Mouse (Mus musculus): Measurements from ENCODE around the gene Psmd8. TPM values are rescaled to one million over a fixed set of nuclear protein-coding genes. Genes with fewer than 3 reads are reported as not detected.
"Not testable (repeated sequence)": the region's sequence is repeated elsewhere in the genome, so short reads cannot be mapped to it uniquely, and the experiment has no call there.

The Psmd8 gene
- polyA plus RNA-seq (2016; fragmentation: Nextera tagmentation; extraction: Ambion mirVana): 283 and 293 TPM in 2 replicates

DNA sequence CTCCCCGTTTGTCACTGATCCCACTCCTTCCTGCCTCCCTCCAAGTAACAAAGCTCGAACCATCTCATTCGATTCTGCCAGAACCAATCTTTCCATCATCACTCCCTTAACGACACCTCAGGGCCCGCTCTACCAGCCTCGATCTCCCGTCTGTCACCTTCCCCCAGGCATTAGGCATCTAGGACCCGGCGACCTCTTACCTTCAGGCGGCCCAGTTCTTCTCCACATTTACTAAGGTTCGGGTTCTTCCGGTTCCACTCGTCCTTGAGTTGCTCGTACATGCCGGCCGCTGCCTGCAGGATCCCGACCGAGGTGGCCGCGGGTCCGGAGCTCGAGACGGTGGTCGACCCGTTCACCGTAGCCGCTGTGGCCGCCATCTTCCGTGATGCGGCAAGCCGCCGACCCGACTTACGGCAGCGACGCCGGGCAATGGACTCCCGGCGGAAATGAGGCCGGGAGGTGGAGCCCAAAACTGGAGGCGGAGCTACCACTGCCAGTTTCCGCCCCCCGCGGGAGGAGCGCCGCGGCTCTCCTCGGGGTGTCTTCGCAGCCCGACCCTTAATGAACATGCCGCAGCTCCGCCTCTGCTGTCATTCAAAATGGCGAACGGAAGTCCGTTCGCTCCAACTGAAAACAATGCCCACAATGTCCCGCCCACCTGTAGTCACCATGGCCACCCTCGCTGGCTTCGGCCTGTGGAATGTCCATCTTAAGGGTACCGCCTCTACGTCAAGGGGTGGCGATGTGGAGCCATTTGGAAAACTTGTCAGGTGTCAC, at the start of gene Psmd8:
Psmd8 (minus strand) TSS at position 625 of the 777 bp plus-strand sequence.
- no peaks in the 10 kb centered on the region for H3K9me3 ChIP-seq
- H3K36me3 ChIP-seq (replicated peaks): peaks cover 14% of the 10 kb centered on the region
- peak within 1 kb of the TSS; percentile 86 for H3K4me2 ChIP-seq
- peaks cover 18% of the 10 kb centered on the region for H3K4me1 ChIP-seq
- H3K27ac ChIP-seq: peak within 1 kb of the TSS; percentile 74
- no peaks in the 10 kb centered on the region for H3K27me3 ChIP-seq
- H3K4me3 ChIP-seq (replicated peaks): peak within 1 kb of the TSS; percentile 83
- WGBS: under 1% methylated on average over 62 of the region's 62 CpGs
- ATAC-seq (ENCODE audit: low FRiP score): peak; percentile 95
- H3K9ac ChIP-seq: peak within 1 kb of the TSS; percentile 86

DNA sequence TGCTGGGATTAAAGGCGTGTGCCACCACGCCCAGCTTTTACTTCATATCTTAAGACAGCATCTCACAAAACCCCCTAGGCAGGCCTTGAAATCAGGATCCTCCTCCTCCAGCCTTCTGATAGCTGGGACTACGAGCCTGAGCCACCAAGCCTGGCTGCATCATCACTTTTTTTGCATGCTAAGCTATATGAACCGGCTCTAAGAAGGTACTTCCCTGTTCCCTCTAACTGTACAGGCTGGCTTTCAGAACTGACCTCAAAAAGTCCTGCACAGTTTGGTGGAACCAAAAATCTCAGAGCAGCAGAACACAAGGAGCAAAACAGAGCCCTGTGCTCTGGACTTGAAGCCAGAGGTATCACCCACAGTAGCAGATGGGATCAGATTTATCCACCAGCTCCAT, 47.7 kb upstream of the Psmd8 start:
- Histone ChIP-seq H3K9ac (no peak overlapping the region), H3K27me3 (peaks cover 47% of the 10 kb centered on the region), H3K4me2 (no peak overlapping the region), H3K27ac (no peak overlapping the region), H3K4me1 (peaks cover 19% of the 10 kb centered on the region), H3K9me3 (no peaks in the 10 kb centered on the region), H3K4me3 (replicated peaks) (no peak overlapping the region), H3K36me3 (replicated peaks) (no peaks in the 10 kb centered on the region)
- WGBS: 79% methylated on average over 4 of the region's 4 CpGs
- no peak for ATAC-seq (ENCODE audit: low FRiP score)

DNA sequence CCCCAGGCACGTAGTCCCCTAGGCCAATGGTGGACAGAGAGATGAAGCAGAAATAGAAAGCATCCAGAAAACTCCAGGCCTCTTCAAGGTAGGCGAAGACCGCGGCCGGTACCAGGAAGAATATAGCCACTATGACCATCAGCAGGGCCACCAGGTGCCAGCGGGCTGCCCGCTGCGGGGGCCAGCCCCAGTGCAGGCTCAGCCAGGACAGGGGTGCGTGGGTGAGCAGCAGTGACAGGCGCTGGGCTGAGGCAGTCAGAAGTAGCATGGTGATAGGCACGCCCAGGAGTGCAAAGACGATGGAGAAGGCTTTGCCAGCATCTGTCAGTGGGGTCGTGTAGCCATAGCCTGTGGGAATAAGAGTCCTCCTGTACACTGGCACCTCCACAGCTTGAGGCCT, 45.0 kb upstream of the Psmd8 start:
- no peaks in the 10 kb centered on the region for H3K36me3 ChIP-seq (replicated peaks)
- H3K27me3 ChIP-seq: peaks cover 21% of the 10 kb centered on the region
- H3K9me3 ChIP-seq: no peaks in the 10 kb centered on the region
- no peak for ATAC-seq (ENCODE audit: low FRiP score)
- 73% methylated on average over 13 of the region's 13 CpGs for WGBS
- H3K4me3 ChIP-seq (replicated peaks): no peak overlapping the region
- peaks cover 10% of the 10 kb centered on the region for H3K4me1 ChIP-seq
- no peak overlapping the region for H3K27ac ChIP-seq
- H3K9ac ChIP-seq: no peak overlapping the region
- no peak overlapping the region for H3K4me2 ChIP-seq

DNA sequence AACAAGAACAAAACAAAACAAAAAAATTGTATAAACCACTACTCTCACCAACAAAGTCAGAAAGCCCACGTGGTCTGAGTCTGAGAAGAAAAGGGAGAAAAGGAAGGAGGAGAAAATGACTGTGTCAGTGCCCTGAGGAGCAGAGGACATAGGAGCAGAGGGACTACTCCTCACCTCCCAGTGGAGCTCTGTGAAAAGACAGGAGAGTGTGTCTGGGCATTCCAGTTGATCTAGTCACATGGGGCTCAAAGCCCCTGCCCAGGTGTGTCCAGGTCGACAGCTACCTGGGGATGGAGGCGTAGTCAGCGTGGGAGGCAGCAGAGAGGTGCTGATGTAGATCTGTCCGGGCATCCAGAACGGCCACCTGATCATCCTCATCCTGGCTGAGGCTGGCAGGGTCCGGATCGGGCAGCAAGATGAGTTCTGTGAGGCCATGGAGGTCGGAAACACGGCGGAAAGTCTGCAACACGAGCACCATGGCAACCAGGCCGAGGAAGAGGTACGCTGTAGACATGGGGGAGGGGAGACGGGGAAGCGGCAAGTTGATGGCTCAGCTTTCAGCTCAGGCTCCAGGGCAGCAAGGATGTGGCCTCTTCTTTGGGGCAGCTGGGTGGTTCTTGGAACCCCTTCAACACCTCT, 44.4 kb upstream of the Psmd8 start:
- Histone ChIP-seq H3K27me3 (peaks cover 14% of the 10 kb centered on the region), H3K9ac (peak overlapping the region; percentile 29; the same call in 1 of the 2 replicates), H3K27ac (no peak overlapping the region), H3K4me3 (replicated peaks) (no peak overlapping the region), H3K4me1 (peaks cover 10% of the 10 kb centered on the region), H3K4me2 (peak overlapping the region; percentile 34), H3K36me3 (replicated peaks) (no peaks in the 10 kb centered on the region), H3K9me3 (0 out of 2 replicates have a peak, but pooled peaks cover 4% of the 10 kb centered on the region)
- 10% methylated on average over 16 of the region's 16 CpGs for WGBS
- no peak for ATAC-seq (ENCODE audit: low FRiP score)

DNA sequence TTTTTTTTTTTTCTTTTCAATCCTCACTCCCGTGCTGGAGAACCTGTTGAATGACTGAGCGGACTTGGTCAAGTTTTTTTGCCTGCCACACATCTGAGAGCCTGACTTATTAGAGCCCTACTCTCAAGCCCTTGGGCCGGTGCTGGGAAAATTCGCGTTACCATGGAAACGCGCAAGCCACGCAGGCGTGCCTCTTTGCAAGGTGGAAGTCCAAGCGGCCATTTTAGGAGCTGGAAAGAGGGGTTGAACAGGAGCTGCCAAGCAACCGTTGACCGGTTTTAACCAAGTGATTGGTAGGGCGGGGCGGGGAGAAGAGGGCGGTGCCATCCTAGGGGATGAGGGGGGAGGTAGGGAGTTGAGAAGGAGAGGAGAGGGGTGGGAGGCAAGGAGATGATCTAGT, 34.3 kb upstream of the Psmd8 start:
- 45% methylated on average over 15 of the region's 15 CpGs for WGBS
- H3K27ac ChIP-seq: no peak overlapping the region

DNA sequence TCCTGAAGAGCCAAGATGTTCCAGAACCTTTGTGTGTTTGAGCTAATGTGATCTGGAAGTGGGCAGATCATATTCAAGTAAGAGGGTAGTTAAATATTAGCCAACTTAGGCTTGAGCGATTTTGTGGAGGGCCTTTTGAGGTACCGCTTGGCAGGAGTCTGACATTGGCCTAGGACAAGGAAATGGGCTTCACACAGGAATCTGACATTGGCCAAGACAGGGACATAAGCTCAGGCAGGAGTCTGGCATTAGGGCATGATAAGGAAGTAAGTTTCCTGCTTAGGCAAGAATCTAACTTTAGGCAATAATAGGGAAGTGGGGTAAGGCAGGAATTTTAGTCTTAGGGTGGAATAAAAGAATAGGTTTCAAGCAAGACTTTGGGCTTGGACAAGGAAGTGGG, 33.7 kb upstream of the Psmd8 start:
- peaks cover 19% of the 10 kb centered on the region for H3K27me3 ChIP-seq
- no peak overlapping the region for H3K27ac ChIP-seq
- no peak for ATAC-seq (ENCODE audit: low FRiP score)
- no peaks in the 10 kb centered on the region; the same call in 1 of the 2 replicates for H3K9me3 ChIP-seq
- H3K9ac ChIP-seq: no peak overlapping the region
- peak overlapping the region; percentile 50; the same call in 1 of the 2 replicates for H3K4me2 ChIP-seq
- 66% methylated on average over 2 of the region's 2 CpGs for WGBS
- H3K36me3 ChIP-seq (replicated peaks): no peaks in the 10 kb centered on the region
- H3K4me1 ChIP-seq: 0 out of 2 replicates have a peak, but pooled peaks cover 12% of the 10 kb centered on the region
- H3K4me3 ChIP-seq (replicated peaks): no peak overlapping the region

More for the DNA sequence above, 34.3 kb upstream of the Psmd8 start:
- ATAC-seq (ENCODE audit: low FRiP score): no peak
- Histone ChIP-seq H3K27me3 (peaks cover 19% of the 10 kb centered on the region), H3K9me3 (peaks cover 6% of the 10 kb centered on the region; the same call in 1 of the 2 replicates), H3K36me3 (replicated peaks) (no peaks in the 10 kb centered on the region), H3K4me1 (0 out of 2 replicates have a peak, but pooled peaks cover 12% of the 10 kb centered on the region), H3K4me3 (replicated peaks) (no peak overlapping the region), H3K9ac (no peak overlapping the region), H3K4me2 (no peak overlapping the region)

DNA sequence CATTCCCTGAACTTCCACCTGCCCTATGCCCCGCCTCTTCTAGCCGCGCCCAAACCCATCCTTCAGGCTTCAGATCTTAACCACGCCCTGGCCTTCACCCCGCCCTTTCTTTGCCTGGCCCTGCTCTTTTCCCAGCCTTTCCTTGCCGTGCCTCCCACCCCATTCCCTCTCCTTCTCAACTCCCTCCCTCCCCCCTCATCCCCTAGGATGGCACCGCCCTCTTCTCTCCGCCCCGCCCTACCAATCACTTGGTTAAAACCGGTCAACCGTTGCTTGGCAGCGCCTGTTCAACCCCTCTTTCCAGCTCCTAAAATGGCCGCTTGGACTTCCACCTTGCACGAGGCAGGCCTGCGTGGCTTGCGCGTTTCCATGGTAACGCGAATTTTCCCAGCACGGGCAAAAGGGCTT, 33.2 kb upstream of the Psmd8 start, which contains the start of gene Catsperg1:
Catsperg1 (minus strand) TSS at position 361 of the 408 bp plus-strand sequence.
- ATAC-seq (ENCODE audit: low FRiP score): peak; percentile 80
- Histone ChIP-seq H3K4me2 (peak within 1 kb of the TSS; percentile 50), H3K9me3 (no peaks in the 10 kb centered on the region), H3K4me1 (0 out of 2 replicates have a peak, but pooled peaks cover 12% of the 10 kb centered on the region), H3K4me3 (replicated peaks) (peak within 1 kb of the TSS; percentile 24), H3K27ac (no peak within 1 kb of the TSS), H3K36me3 (replicated peaks) (no peaks in the 10 kb centered on the region), H3K9ac (no peak within 1 kb of the TSS), H3K27me3 (peaks cover 19% of the 10 kb centered on the region)
- 2% methylated on average over 20 of the region's 20 CpGs for WGBS

DNA sequence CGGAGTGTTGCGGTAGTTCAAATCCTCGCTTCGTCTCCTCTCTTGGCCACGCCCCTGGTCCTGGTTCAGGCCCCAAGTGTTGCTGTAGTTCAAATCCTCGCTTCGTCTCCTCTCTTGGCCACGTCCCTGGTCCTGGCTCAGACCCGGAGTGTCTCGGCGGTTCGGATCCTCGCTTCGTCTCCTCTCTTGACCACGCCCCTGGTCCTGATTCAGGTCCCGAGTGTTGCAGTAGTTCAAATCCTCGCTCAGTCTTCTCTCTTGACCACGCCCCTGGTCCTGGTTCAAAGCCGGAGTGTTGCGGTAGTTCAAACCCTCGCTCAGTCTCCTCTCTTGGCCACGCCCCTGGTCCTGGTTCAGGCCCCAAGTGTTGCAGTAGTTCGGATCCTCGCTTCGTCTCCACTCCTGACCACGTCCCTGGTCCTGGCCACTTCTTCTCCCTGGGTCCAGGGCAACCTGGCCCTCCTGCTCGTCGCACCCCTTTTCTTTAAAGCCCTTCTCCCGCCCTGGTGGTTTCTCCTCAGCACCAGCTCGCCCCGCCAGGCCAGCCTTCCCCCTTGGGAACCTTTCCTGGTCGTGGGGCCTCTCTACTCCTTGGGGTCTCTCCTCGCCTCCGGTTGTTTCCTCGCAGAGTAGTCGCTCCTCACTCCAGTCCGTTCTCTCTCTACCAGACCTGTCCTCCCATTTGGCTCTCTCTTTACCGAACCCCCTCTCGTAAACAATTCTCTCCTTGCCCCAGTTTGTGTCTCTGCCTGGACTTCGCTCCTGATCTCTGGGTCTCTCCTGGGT, 32.5 kb upstream of the Psmd8 start:
- Histone ChIP-seq H3K4me3 (replicated peaks) (peak overlapping the region; percentile 24), H3K4me2 (peak overlapping the region; percentile 50), H3K4me1 (0 out of 2 replicates have a peak, but pooled peaks cover 12% of the 10 kb centered on the region), H3K27me3 (peaks cover 19% of the 10 kb centered on the region)
- H3K9me3 ChIP-seq; H3K27ac ChIP-seq; H3K9ac ChIP-seq; H3K36me3 ChIP-seq (replicated peaks): not testable (repeated sequence)
- 18% methylated on average over 40 of the region's 40 CpGs for WGBS
- ATAC-seq (ENCODE audit: low FRiP score): 0 out of 2 replicates have a peak, but pooled peaks have one; percentile 7

DNA sequence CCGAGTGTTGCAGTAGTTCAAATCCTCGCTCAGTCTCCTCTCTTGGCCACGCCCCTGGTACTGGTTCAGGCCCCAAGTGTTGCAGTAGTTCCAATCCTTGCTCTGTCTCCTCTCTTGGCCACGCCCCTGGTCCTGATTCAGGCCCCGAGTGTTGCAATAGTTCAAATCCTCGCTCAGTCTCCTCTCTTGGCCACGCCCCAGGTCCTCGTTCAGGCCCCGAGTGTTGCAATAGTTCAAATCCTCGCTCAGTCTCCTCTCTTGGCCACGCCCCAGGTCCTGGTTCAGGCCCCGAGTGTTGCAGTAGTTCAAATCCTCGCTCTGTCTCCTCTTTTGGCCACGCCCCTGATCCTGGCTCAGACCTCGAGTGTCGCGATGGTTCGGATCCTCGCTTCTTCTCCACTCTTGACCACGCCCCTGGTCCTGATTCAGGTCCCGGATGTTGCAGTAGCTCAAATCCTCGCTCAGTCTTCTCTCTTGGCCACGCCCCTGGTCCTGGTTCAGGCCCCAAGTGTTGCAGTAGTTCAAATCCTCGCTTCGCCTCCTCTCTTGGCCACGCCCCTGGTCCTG, 31.8 kb upstream of the Psmd8 start:
- Histone ChIP-seq H3K27me3 (peaks cover 19% of the 10 kb centered on the region), H3K27ac (no peak overlapping the region), H3K36me3 (replicated peaks) (no peaks in the 10 kb centered on the region), H3K9me3 (no peaks in the 10 kb centered on the region), H3K4me3 (replicated peaks) (peak overlapping the region; percentile 29), H3K9ac (no peak overlapping the region), H3K4me2 (0 out of 2 replicates have a peak overlapping the region, but pooled peaks have one; percentile 50), H3K4me1 (0 out of 2 replicates have a peak, but pooled peaks cover 12% of the 10 kb centered on the region)
- WGBS: 11% methylated on average over 26 of the region's 26 CpGs
- ATAC-seq (ENCODE audit: low FRiP score): no peak

DNA sequence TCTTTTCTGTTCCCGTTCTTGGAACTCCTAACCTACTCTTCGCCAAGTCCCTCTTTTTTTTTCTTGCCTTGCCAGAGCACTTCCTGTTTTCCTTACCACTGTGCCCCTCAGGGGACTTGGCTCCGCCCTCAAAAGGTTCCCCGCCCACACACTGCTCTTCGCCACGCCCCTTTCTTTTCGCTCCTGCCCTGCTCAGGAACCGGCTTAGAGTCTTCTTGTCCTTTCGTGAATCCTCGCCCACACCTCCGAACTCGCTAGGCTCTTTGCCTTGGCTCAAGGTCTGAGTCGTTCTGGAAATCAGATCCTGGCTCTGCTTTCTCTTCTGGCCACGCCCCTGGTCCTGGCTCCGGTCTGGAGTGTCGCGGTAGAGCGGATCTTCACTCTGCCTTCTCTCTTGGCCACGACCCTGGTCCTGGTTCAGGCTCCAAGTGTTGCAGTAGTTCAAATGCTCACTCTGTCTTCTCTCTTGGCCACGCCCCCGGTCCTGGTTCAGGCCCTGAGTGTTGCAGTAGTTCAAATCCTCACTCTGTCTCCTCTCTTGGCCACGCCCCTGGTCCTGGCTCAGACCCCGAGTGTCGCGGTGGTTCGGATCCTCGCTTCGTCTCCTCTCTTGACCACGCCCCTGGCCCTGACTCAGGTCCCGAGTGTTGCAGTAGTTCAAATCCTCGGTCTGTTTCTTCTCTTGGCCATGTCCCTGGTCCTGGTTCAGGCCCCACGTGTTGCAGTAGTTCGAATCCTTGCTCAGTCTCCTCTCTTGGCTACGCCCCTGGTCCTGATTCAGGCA, 31.1 kb upstream of the Psmd8 start:
- peak; percentile 47; the same call in 1 of the 2 replicates for ATAC-seq (ENCODE audit: low FRiP score)
- Histone ChIP-seq H3K27ac (no peak overlapping the region), H3K27me3 (peaks cover 19% of the 10 kb centered on the region), H3K9ac (no peak overlapping the region), H3K9me3 (no peaks in the 10 kb centered on the region), H3K4me3 (replicated peaks) (peak overlapping the region; percentile 29), H3K36me3 (replicated peaks) (no peaks in the 10 kb centered on the region), H3K4me2 (peak overlapping the region; percentile 42), H3K4me1 (0 out of 2 replicates have a peak, but pooled peaks cover 12% of the 10 kb centered on the region)
- WGBS: 5% methylated on average over 34 of the region's 34 CpGs

DNA sequence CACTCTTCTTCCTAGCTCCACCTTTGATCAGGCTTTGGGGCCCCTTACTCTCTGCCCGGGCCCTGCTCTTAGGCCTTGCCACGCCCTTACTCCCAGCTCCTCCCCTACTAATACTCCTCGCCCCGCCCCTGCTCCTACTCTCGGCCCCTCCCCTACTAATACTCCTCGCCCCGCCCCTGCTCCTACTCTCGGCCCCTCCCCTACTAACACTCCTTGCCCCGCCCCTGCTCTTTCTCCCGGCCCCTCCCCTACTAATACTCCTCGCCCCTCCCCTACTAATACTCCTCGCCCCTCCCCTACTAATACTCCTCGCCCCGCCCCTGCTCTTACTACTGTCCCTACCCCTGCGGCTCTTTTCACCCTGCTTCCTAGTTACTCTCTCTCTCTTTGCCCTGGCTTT, 30.5 kb upstream of the Psmd8 start:
- H3K9me3 ChIP-seq; ATAC-seq (ENCODE audit: low FRiP score); H3K36me3 ChIP-seq (replicated peaks); H3K9ac ChIP-seq; H3K27ac ChIP-seq: not testable (repeated sequence)
- Histone ChIP-seq H3K4me1 (0 out of 2 replicates have a peak, but pooled peaks cover 12% of the 10 kb centered on the region), H3K27me3 (peaks cover 19% of the 10 kb centered on the region), H3K4me2 (peak overlapping the region; percentile 42), H3K4me3 (replicated peaks) (peak overlapping the region; percentile 29)
- 28% methylated on average over 15 of the region's 15 CpGs for WGBS
